Mouse (Mus musculus): ENCODE data around the gene Ccdc88a. TPM values are rescaled to one million over a fixed set of nuclear protein-coding genes. Genes with fewer than 3 reads are reported as not detected.

The Ccdc88a gene
- polyA plus RNA-seq, 1 experiment from 2014 or later = 36.4 TPM

DNA sequence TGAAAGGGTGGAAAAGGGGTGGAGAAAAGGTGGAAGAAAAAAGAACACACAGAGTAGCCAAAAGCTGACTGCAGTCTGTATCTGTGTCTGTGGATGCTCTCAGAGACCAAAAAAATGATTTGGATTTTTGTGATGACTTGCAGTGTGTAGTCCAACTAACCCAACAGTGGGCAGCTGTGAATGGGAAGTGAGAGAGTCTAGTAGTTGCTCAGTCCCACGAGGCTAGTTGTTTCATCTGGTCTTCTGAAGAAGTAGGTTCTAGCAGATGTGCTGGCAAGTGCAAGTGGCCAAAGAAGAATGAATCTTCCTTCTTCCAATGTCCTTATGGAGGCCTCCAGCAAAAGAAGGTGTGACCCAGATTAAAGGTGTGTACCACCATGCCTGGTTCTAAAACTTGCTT is 10.5 kb downstream of the Ccdc88a start:
- no peak overlapping the region for H3K27ac ChIP-seq
- H3K36me3 ChIP-seq = peaks cover 12% of the 10 kb centered on the region; the same call in 1 of the 2 replicates
- 91% methylated on average over 1 of the region's 1 CpGs for WGBS
- H3K4me3 ChIP-seq = no peak overlapping the region
- no peaks in the 10 kb centered on the region for H3K4me1 ChIP-seq
- no peaks in the 10 kb centered on the region for H3K9me3 ChIP-seq (replicated peaks)
- no peaks in the 10 kb centered on the region for H3K27me3 ChIP-seq (ENCODE audit: low read depth, poor library complexity, severe bottlenecking)
- DNase-seq (ENCODE audit: low spot score) = no peak

DNA sequence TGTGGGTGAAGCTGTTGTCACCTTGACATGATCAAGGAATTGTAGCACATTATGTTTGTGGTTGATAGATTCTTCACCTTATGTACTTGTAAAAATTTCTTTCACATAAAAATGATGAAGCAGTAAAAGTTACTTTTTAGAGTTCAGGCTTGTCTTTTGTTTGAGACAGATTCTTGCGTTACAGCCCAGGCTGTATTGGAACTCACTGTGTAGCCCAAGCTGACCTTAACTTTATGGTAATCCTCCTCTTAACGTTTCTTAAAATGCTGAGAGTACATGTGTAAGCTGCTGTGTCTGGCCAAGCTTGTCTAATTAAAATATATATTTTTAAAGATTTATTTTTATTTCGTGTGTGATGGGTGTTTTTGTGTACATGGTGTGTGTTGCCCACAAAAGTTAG is 11.2 kb downstream of the Ccdc88a start:
- no peak for DNase-seq (ENCODE audit: low spot score)
- Histone ChIP-seq H3K4me3 (no peak overlapping the region), H3K27me3 (ENCODE audit: low read depth, poor library complexity, severe bottlenecking) (no peaks in the 10 kb centered on the region), H3K9me3 (replicated peaks) (no peaks in the 10 kb centered on the region), H3K27ac (no peak overlapping the region), H3K4me1 (no peaks in the 10 kb centered on the region), H3K36me3 (peaks cover 12% of the 10 kb centered on the region; the same call in 1 of the 2 replicates)
- 84% methylated on average over 3 of the region's 3 CpGs for WGBS

DNA sequence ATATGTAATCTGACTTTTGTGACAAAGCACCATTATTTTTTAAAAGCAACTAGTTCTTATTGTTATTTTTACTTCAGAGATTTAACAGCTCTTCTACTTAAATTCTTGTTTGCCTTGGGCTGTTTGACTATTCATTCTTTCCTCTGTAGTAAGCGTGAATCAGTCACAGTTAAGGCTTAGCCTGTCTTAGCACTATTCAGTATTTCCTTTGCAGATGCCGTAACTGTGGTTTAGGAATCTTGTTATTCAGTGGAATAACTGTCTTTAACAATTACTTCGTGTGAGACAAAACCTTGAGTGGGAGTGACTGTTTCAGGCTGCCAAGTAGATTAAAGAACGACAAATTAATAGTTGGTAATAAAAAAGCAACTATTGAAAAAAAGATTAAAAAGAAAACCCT is 16.5 kb downstream of the Ccdc88a start:
- Histone ChIP-seq H3K4me3 (no peak overlapping the region), H3K36me3 (no peaks in the 10 kb centered on the region), H3K4me1 (no peaks in the 10 kb centered on the region), H3K9me3 (replicated peaks) (no peaks in the 10 kb centered on the region), H3K27ac (no peak overlapping the region), H3K27me3 (ENCODE audit: low read depth, poor library complexity, severe bottlenecking) (no peaks in the 10 kb centered on the region)
- WGBS = 89% methylated on average over 4 of the region's 4 CpGs
- DNase-seq (ENCODE audit: low spot score) = no peak

GRCm38 (mm10) chr11:29395135-29395746 is 21.8 kb downstream of the Ccdc88a start:
- Histone ChIP-seq H3K27ac (no peak overlapping the region), H3K9me3 (replicated peaks) (no peaks in the 10 kb centered on the region), H3K4me3 (no peak overlapping the region), H3K4me1 (no peaks in the 10 kb centered on the region), H3K27me3 (ENCODE audit: low read depth, poor library complexity, severe bottlenecking) (no peaks in the 10 kb centered on the region), H3K36me3 (no peaks in the 10 kb centered on the region)
- 93% methylated on average over 3 of the region's 3 CpGs for WGBS
- no peak for DNase-seq (ENCODE audit: low spot score)

- Histone ChIP-seq H3K9me3 (replicated peaks) (no peaks in the 10 kb centered on the region), H3K4me1 (no peaks in the 10 kb centered on the region), H3K36me3 (peaks cover 18% of the 10 kb centered on the region), H3K27ac (no peak overlapping the region), H3K27me3 (ENCODE audit: low read depth, poor library complexity, severe bottlenecking) (no peaks in the 10 kb centered on the region), H3K4me3 (no peak overlapping the region)
- WGBS = 86% methylated on average over 2 of the region's 2 CpGs
- DNase-seq (ENCODE audit: low spot score) = no peak
Observed at GRCm38 (mm10) chr11:29400374-29400773, 26.9 kb downstream of the Ccdc88a start.

GRCm38 (mm10) chr11:29406292-29406691 is 32.8 kb downstream of the Ccdc88a start:
- Histone ChIP-seq H3K9me3 (replicated peaks) (no peaks in the 10 kb centered on the region), H3K27ac (no peak overlapping the region), H3K4me3 (no peak overlapping the region), H3K4me1 (no peaks in the 10 kb centered on the region), H3K36me3 (peaks cover 17% of the 10 kb centered on the region), H3K27me3 (ENCODE audit: low read depth, poor library complexity, severe bottlenecking) (no peaks in the 10 kb centered on the region)
- no peak for DNase-seq (ENCODE audit: low spot score)

DNA sequence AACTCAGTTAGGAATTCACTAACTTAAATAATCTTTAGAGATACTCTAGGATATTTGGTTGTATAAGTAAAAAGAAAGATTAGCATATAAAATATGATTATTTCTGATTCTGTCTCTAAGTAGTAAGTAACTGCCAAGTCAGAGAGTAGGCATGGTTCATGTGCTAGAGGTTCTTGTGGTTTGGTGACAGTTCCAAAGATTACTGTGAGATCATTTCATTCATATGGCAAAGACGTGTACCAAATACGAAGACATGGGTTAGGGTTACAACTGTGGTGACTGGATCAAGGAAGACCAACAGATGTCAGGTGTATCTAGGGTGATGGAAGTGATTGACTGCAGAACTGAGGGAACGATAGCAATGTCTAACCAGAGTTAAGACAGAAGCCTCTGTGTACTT is 50.0 kb downstream of the Ccdc88a start:
- Histone ChIP-seq H3K27me3 (ENCODE audit: low read depth, poor library complexity, severe bottlenecking) (no peaks in the 10 kb centered on the region), H3K9me3 (replicated peaks) (no peaks in the 10 kb centered on the region), H3K4me1 (no peaks in the 10 kb centered on the region), H3K27ac (no peak overlapping the region), H3K36me3 (peaks cover 16% of the 10 kb centered on the region), H3K4me3 (no peak overlapping the region)
- no peak for DNase-seq (ENCODE audit: low spot score)
- WGBS = 87% methylated on average over 3 of the region's 3 CpGs

GRCm38 (mm10) chr11:29428774-29429173 is 55.3 kb downstream of the Ccdc88a start:
- no peak overlapping the region for H3K27ac ChIP-seq
- DNase-seq (ENCODE audit: low spot score) = no peak
- no peak overlapping the region for H3K4me3 ChIP-seq
- no peaks in the 10 kb centered on the region for H3K9me3 ChIP-seq (replicated peaks)
- no peaks in the 10 kb centered on the region for H3K4me1 ChIP-seq
- WGBS = 92% methylated on average over 3 of the region's 3 CpGs
- peaks cover 47% of the 10 kb centered on the region for H3K36me3 ChIP-seq
- H3K27me3 ChIP-seq (ENCODE audit: low read depth, poor library complexity, severe bottlenecking) = no peaks in the 10 kb centered on the region

GRCm38 (mm10) chr11:29431011-29431410 is 57.6 kb downstream of the Ccdc88a start:
- WGBS = 89% methylated on average over 1 of the region's 1 CpGs
- no peak for DNase-seq (ENCODE audit: low spot score)

GRCm38 (mm10) chr11:29448741-29449140 is 75.3 kb downstream of the Ccdc88a start:
- no peaks in the 10 kb centered on the region for H3K4me1 ChIP-seq
- no peak overlapping the region for H3K4me3 ChIP-seq
- no peak overlapping the region for H3K27ac ChIP-seq
- DNase-seq (ENCODE audit: low spot score) = no peak
- H3K36me3 ChIP-seq = peaks cover 21% of the 10 kb centered on the region
- no peaks in the 10 kb centered on the region for H3K27me3 ChIP-seq (ENCODE audit: low read depth, poor library complexity, severe bottlenecking)
- H3K9me3 ChIP-seq (replicated peaks) = no peaks in the 10 kb centered on the region
- 92% methylated on average over 2 of the region's 2 CpGs for WGBS

More at GRCm38 (mm10) chr11:29431011-29431410, 57.6 kb downstream of the Ccdc88a start:
- Histone ChIP-seq H3K27me3 (ENCODE audit: low read depth, poor library complexity, severe bottlenecking) (no peaks in the 10 kb centered on the region), H3K4me1 (no peaks in the 10 kb centered on the region), H3K27ac (no peak overlapping the region), H3K36me3 (peaks cover 38% of the 10 kb centered on the region), H3K9me3 (replicated peaks) (no peaks in the 10 kb centered on the region), H3K4me3 (no peak overlapping the region)

DNA sequence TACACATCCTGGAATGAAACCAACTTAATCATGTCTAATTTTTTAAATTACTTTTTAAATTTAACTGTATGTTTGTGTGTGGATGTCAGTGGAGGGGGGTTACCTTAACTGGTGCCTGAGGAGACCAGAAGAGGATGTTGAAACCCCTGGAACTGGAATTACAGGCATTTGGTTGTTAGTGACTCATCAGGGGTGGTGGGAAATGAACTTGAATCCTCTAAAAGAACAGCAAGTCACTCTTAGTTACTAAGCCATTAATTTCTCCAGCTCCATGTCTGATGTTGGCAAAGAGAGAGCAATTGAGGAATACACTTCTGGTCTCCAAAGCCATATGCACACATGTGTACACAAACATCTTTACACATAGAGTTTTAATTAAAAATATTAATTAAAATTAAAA is 101.2 kb downstream of the Ccdc88a start:
- no peaks in the 10 kb centered on the region for H3K27me3 ChIP-seq (ENCODE audit: low read depth, poor library complexity, severe bottlenecking)
- peaks cover 41% of the 10 kb centered on the region for H3K36me3 ChIP-seq
- DNase-seq (ENCODE audit: low spot score) = no peak
- no peaks in the 10 kb centered on the region for H3K9me3 ChIP-seq (replicated peaks)
- no peak overlapping the region for H3K27ac ChIP-seq
- no peaks in the 10 kb centered on the region for H3K4me1 ChIP-seq
- no peak overlapping the region for H3K4me3 ChIP-seq

GRCm38 (mm10) chr11:29493135-29493534 is 119.7 kb downstream of the Ccdc88a start:
- DNase-seq (ENCODE audit: low spot score) = no peak
- WGBS = 91% methylated on average over 1 of the region's 1 CpGs
- H3K36me3 ChIP-seq = peaks cover 67% of the 10 kb centered on the region

DNA sequence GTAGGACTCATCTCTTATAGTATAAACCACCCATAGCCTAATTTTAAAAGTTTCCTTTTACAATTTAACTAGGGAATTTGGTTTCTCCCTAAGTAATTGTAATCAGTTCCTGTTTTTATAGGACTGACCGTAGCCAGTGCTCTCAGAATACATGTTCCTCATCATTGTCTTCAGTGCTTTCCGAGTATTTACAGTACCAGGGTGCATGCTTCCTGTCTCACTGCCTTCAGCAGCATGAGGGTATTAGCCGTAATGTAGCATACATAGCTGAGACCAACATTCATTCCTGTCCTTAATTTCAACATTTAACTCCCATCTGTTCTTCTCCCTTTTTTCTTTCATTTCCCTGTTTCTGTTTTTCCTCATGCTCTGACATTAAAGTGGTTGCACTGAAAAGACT is 123.5 kb downstream of the Ccdc88a start:
- Histone ChIP-seq H3K4me1 (no peaks in the 10 kb centered on the region), H3K9me3 (replicated peaks) (no peaks in the 10 kb centered on the region), H3K27ac (no peak overlapping the region), H3K4me3 (no peak overlapping the region), H3K27me3 (ENCODE audit: low read depth, poor library complexity, severe bottlenecking) (no peaks in the 10 kb centered on the region), H3K36me3 (peaks cover 63% of the 10 kb centered on the region)
- WGBS = 87% methylated on average over 3 of the region's 3 CpGs
- no peak for DNase-seq (ENCODE audit: low spot score)

More at GRCm38 (mm10) chr11:29493135-29493534, 119.7 kb downstream of the Ccdc88a start:
- no peaks in the 10 kb centered on the region for H3K4me1 ChIP-seq
- H3K27me3 ChIP-seq (ENCODE audit: low read depth, poor library complexity, severe bottlenecking) = no peaks in the 10 kb centered on the region
- no peaks in the 10 kb centered on the region for H3K9me3 ChIP-seq (replicated peaks)
- no peak overlapping the region for H3K27ac ChIP-seq
- no peak overlapping the region for H3K4me3 ChIP-seq

Data from limb, embryonic 10.5 days (tissue).